Mouse (Mus musculus): ENCODE measurements around the gene Agl.
"Not testable (repeated sequence)": the region's sequence is repeated elsewhere in the genome, so short reads cannot be mapped to it uniquely, and the experiment has no call there.

Gene Agl

DNA sequence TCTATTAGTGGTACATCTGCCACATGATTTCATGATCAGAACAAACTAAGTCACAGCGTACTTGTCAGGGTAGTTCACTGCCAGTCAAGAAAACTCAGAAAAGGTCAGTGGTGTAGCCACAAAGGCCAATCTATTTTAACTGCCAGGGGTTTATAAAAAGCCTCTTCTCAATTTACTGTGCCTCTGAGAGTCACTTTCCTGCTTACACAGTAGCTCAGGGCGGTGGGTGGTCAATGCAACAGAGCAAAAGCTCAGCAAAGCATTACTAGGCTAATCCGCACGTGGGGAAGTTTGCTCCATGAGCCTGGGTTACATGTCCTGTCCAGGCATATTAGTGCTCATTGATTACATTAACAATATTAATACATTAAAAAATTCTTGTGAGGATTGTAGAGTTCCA lies 8.0 kb upstream of the Agl start:
- no peak for DNase-seq

DNA sequence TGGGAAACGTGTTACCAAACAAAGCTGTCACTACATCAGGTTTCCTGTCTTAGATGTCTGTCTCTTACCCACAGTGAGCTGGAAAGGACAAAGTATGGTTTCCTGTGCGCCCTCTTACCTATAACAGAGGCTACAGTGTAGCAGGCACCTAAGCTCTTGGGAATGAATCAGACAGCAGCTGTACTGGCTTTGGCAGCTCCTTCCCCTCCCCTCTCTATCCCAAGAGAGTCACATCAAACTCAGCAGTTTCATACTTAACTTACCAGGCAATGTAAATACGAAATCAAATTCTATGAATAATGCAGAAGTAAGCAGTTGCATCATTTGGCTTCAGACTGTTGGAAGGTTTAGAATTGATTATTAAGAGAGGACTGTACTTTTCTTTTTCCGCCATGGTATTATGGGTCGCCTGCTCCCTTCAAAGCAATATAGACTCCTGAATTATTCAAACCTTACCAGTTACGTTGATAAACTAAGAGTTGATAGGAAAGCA lies 7.4 kb upstream of the Agl start:
- DNase-seq, result no peak

DNA sequence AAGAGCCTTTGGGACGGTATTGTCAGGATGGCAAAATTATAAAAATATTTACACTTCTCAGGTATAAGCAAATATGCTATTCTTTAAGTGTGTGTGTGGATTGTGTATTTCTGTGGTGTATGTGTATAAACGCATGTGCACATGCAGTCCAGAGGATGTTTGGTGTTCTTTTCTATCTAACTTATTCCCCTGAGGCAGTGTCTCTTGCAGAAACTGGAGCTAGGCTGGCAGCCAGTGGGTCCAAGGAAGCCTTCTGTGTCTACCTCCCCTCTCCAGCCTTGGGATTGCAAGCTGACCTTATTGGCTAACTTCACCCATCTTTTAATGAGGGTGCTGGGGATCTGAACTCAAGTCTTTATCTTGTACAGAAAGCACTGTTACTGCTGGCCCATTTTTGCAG lies 5.0 kb upstream of the Agl start:
- no peak for DNase-seq

DNA sequence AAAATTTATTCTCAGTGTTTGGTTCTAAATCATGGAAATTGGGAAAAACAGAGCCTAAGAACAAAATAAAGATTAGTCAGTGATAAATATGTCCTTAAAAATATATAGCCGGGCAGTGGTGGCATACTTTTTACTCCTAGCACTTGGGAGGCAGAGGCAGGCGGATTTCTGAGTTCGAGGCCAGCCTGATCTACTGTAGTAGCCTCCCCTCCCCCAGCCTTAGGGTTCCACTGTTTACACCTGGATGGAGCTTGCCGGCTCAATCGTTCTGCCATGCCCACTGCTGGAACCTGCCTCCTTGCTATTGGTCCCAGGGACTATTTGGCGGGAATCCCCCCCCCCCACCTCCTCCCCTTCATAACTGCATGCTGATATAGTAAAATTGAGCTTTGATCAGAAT lies 2.4 kb upstream of the Agl start:
- not testable (repeated sequence) for DNase-seq

DNA sequence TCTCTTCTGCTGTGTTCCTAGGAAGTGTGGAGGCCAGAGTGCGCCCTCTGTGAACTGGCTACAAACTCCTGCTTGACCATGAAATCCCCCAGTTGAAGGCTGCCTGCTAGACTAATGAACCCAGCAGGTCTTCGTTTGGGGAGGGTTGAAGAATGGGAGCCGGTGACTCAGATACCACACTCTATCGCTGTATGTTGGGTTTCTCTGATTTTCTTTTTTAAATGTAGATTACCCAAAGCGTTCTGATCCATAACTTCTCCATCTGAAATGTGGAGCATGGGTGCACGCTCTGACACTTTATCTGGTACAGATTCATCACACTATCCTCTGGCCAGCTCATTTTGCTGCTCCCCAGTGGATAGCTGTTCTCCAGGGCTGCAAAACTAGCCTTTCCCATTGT lies 1.3 kb upstream of the Agl start:
- no peak for DNase-seq

DNA sequence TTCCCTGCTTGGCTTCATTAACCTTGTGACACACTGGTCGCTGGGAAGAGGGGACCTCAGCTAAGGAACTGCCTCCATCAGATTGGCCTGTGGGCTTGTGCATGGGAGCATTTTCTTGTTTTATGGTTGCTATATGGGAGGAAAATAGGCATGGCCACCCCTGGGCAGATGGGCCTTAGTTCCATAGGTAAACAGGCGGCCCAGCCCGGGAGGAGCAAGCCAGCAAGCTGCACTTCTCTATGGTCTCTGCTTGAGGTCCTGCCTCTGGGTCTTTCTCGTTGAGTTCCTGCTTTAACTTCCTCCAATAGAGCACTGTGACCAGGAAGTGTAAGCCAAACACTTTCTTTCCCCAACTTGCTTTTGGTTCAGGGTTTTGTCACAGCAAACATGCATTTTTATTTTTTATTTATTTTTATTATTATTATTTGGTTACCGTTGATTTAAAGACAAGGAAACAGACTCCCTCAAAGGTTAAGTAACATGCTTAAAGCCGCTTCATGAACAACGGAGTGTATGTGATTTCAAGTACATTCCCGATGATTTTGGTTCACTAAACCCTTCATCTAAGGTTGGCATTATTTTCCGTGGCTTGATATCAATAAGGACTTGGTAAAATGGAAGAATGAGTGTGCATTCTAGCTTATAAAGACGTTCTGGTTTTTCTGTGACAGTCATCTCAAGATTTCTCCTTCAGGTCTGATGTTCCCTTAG lies 696 bp upstream of the Agl start:
- DNase-seq, result peak; percentile 18 to 24

DNA sequence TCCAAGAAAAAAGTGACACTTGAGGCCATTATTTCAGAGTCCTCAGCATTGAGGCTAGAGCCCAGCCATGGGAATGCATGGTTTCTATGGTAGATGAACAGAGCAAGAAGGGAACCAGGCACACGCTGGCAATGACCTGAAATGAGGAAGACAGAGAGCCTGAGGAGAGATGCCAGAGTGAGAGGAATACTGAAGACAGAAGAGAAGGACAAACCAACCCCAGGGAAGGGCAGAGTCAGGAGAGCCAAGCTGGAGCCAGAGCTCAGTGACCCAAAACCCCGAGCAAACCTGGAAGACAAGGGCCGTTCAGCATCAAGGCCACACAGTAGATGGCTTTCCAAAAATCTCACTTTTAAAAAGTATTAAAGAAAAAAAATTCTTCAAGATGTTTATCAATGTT lies 2.1 kb downstream of the Agl start:
- DNase-seq, result no peak

GRCm38 (mm10) chr3:116804746-116805285 lies 3.1 kb downstream of the Agl start:
- DNase-seq, result no peak

GRCm38 (mm10) chr3:116801755-116802154 lies 6.2 kb downstream of the Agl start:
- peak; percentile 35 to 52 for DNase-seq

DNA sequence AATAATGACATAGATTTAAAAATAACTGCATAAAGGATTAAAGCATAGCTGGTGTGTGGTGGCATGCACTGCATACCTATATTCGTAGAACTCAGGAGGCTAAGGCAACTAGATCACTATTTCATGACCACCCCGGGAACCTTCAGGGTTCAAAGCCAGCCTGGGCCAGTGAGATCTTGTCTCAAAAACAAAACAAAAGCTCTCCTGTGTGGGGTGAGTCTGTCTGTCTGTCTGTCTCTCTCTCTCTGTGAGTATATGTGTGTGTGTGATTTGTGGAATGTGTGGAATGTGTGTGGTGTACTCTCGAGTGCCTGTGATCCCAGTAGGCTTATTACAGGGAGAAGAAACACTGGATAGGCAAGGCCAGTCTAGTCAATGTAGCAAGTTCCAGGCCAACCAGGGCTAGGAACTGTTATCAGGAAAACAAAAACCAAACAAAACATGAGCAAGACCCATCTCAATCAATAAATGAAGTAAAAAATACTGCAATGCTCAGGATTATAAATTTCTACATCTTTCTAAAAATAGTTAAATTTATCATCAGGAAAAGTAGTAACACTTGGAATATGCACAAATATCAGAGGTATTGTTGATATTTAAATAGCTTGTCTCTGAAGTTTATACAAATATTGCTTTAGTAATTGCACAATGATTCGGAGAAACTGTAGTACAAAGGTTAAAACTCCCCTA lies 9.0 kb downstream of the Agl start:
- no peak for DNase-seq

DNA sequence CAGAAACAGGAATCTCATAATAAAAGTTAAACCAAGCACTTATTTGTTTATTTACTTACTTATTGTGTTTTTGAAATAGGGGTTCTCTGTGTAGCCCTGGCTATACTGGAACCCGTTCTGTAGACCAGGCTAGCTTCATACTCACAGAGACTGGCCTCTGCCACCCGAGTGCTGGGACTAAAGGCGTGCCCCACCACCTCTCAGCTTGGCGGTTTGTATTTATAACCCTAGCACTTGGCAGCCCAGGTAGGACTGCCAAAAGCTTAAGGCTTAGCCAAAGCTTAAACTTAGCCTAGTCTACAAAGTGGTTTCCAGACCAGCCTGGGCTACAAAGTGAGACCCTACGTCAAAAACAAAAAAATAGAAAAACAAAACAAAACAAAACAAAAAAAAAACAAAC lies 19.1 kb downstream of the Agl start:
- DNase-seq, result no peak

- DNase-seq, result no peak
Observed at GRCm38 (mm10) chr3:116786543-116786942, 21.4 kb downstream of the Agl start.

- no peak for DNase-seq
Observed at GRCm38 (mm10) chr3:116785820-116786219, 22.1 kb downstream of the Agl start.

GRCm38 (mm10) chr3:116784811-116785210 lies 23.2 kb downstream of the Agl start:
- no peak for DNase-seq

GRCm38 (mm10) chr3:116784290-116784689 lies 23.7 kb downstream of the Agl start:
- no peak for DNase-seq

GRCm38 (mm10) chr3:116776961-116777360 lies 31.0 kb downstream of the Agl start:
- no peak for DNase-seq

GRCm38 (mm10) chr3:116773836-116774235 lies 34.1 kb downstream of the Agl start:
- no peak for DNase-seq

GRCm38 (mm10) chr3:116771597-116771996 lies 36.4 kb downstream of the Agl start:
- no peak for DNase-seq

DNA sequence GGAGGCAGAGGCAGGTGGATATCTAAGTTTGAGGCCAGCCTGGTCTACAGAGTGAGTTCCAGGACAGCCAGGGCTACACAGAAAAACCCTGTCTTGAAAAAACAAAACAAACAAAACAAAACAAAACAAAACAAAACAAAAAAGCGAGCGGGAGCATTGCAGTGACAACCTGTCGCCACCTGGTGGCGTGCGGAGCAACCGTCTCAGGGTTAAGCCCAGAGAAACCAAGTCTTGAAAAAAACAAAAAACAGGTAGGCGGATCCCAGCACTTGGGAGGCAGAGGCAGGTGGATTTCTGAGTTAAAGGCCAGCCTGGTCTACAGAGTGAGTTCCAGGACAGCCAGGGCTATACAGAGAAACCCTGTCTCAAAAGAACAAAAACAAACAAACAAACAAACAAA lies 41.0 kb downstream of the Agl start:
- peak in 1 of 2 experiments; percentile 19 for DNase-seq

DNA sequence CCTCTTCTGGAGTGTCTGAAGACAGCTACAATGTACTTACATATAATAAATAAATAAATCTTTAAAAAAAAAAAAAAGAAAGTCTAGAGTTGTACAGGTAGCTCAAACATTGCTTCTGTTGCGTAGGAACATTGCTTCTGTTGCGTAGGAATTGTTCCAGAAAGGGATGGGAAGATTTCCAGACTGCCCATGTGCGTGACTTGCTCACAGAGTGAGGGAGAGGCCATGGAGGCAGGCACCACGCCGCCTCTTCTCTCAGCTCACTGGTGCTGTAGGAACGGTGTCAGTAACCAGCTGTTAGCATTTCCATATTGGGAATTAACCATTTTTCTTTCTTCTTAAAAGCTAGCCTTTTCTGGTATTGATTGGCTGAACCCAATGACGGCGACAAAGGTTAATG lies 55.1 kb downstream of the Agl start:
- no peak for DNase-seq

DNA sequence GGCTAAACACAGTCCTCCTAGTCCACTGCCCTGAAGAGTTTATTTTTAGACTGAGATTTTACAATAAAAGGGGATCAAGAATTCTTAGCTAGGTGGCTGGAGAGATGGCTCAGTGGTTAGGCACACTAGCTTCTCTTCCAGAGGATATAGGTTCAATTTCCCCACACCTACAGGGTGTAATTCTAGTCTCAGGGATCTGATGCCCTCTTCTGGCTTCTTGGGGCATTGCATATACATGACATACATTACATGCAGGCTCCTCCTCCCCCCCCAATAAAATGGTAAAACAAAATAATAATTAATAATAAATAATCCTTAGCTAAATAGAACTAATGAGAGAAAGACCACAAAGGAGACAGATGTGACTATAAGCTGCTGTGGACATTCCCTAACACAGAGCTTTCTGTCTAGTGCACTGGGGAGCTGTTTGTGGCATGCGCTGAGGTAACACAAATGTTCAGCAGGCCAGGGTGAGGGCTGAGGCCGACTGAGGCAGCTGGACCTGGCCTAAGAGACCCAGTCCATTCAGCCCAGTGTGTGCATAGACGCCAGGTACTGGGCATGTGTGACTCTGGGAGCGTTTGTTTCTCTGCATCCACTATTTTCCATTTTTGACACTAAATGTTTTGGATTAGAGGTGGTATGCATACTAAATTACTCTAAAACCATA lies 56.6 kb downstream of the Agl start:
- peak in 1 of 2 experiments; percentile 54 for DNase-seq

- peak in 1 of 2 experiments; percentile 49 for DNase-seq
Observed at GRCm38 (mm10) chr3:116748391-116749170, 59.4 kb downstream of the Agl start.

DNA sequence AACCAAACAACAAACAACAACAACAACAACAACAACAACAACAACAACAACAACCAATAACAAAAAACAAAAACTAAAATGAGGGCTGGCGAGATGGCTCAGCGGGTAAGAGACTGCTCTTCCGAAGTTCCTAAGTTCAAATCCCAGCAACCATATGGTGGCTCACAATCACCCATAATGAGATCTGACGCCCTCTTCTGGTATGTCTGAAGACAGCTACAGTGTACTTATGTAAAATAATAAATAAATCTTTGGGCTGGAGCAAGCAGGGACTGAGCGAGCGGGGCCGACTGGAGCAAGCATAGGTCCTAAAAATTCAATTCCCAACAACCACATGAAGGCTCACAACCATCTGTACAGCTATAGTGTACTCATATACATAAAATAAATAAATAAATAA lies 60.3 kb downstream of the Agl start:
- DNase-seq, result not testable (repeated sequence)
